Mouse (Mus musculus): ENCODE measurements around the gene Exoc6.

DNA sequence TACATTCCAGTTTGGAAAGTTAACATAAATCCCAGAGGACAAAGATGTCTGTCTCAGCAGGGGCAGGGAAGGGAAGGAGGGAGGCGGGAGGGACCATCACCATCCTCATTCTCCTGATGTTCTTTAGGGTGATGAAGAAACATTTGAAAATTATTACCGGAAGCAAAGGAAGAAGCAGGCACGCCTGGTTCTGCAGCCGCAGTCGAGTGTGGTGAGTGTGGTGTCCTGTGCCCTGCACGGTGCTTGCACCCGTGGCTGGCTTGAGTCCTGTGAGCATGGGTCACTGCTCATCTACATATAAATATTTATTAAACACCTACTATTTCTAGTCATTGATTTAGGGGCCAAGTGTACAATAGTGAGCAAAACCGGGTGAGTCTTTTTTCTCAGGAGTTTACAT lies 35.5 kb downstream of the Exoc6 start:
- TF ChIP-seq CTCF (IDR thresholded peaks at IDR 0.05; ENCODE audit: low read depth) (no peak), EP300 (IDR thresholded peaks at IDR 0.05; ENCODE audit: low read depth) (no peak)
